Mouse (Mus musculus) megakaryocyte, embryonic 14.5 days (primary cell): ENCODE data around the gene Tmem108.

Experiments
- FLI1 ChIP-seq: IDR thresholded peaks from 2 replicates; pipeline ENCODE4 v1.6.1; 2012; ENCODE audit warnings: low read length, inconsistent platforms, mixed read lengths
- GATA1 ChIP-seq: IDR thresholded peaks from 3 replicates; pipeline ENCODE4 v1.6.1; 2012; ENCODE audit warnings: mixed read lengths, low read length, inconsistent platforms, borderline replicate concordance

- TF ChIP-seq GATA1 (no peak), FLI1 (no peak)
Observed at GRCm38 (mm10) chr9:103760356-103760755, 1.3 kb downstream of the Tmem108 start.
